Mouse (Mus musculus) G1E-ER4 (cell line): ENCODE measurements around the gene Reps2. TPM values are rescaled to one million over a fixed set of nuclear protein-coding genes. Genes with fewer than 3 reads are reported as not detected.

Experiments used
- GATA1 ChIP-seq: IDR thresholded peaks from one replicate; pipeline ENCODE4 v1.8.0; 2012; ENCODE audit warnings: low read length, inconsistent platforms
- polyA plus RNA-seq: library from polyadenylated mRNA; stranded (reverse); fragments of >175 nt; gene quantifications from 2 replicates; pipeline ENCODE4 v1.2.3, GENCODE M21; 2012

Gene Reps2
- polyA plus RNA-seq, 1 experiment = 0.38 TPM

GRCm38 (mm10) chrX:162446678-162447318 lies 196.7 kb downstream of the Reps2 start:
- TF ChIP-seq GATA1 = no peak

- no peak for TF ChIP-seq GATA1
These were observed 200.1 kb downstream of the Reps2 start for GRCm38 (mm10) chrX:162443387-162443786.

DNA sequence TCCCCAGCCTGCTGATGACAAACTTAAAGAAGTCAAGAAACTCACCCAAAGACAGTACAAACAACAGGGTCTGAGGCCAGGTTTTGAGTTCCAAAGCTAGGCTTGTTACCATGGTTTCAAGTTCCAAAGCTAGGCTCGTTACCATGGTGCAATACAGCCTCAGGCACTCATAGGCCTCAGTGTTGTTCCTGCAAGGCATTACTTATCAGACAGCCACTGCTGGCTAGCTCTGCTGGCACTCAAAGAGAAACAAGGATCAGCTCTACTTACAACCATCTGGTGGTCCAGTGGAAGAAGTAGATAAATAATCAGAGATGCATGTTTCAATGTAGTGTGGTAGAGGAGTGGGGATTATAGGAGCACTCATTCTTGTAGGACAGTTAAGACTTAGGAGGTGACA lies 200.5 kb downstream of the Reps2 start:
- TF ChIP-seq GATA1 = no peak

- TF ChIP-seq GATA1 = no peak
These were observed 210.5 kb downstream of the Reps2 start for GRCm38 (mm10) chrX:162432776-162433543.

DNA sequence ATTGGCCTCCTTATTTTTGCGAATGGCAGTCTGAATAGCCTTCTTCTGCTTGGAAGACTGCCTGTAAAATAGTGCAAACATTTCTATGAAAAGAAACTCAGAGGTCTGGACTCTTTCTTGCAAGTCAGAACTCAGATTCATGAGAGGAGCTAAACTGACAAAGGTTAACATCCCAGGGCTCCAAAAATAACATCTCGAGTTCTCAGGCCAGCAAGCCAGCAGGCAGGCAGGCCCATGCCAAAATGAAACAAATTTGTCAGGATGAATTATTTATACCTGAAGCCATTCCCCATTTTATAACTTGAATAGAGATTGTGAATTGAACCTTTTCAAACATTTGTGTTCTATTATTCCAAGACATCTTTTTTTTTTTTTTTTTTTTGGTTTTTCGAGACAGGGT lies 215.8 kb downstream of the Reps2 start:
- TF ChIP-seq GATA1 = no peak

- TF ChIP-seq GATA1 = no peak
These were observed 224.0 kb downstream of the Reps2 start for GRCm38 (mm10) chrX:162419431-162419830.

DNA sequence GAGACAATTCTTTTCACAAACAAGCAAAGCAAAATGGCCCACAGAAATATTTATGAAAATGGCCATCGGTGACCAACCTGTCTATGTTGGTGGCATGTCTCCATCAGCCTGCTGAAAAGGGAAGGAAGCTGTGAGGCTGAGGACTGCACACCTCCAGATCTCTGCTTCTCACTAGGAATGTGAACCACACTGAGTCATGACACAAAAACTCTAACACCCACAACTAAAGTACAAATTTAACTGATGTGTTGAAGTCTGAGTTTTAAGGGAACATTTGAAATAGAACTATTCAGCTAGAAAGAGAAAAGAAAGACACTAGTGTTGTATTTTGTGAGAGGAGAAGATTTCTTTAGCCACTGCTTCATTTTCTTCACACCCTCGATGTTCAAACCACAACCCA lies 230.3 kb downstream of the Reps2 start:
- no peak for TF ChIP-seq GATA1

GRCm38 (mm10) chrX:162407291-162407690 lies 236.2 kb downstream of the Reps2 start:
- no peak for TF ChIP-seq GATA1

DNA sequence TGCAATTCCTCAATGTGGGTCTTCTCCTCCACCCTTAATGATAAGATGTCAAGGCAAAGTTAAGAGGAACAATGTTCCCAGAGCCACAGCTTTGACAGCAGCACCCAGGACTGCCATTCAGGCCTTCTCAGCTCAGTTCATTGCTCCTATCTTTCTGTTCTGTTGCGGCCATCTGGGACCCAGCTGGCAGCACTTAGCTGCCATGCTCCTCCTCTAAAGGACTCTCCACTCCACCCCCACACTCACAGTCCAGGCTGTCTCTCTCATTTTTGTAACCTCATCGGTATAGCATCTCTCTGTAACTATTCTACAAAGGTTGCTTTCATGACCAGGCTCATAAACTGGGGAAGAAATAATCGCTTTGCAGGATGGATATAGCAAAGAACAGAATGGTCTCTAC lies 241.0 kb downstream of the Reps2 start:
- no peak for TF ChIP-seq GATA1

- TF ChIP-seq GATA1 = no peak
These were observed 262.7 kb downstream of the Reps2 start for GRCm38 (mm10) chrX:162380730-162381129.

DNA sequence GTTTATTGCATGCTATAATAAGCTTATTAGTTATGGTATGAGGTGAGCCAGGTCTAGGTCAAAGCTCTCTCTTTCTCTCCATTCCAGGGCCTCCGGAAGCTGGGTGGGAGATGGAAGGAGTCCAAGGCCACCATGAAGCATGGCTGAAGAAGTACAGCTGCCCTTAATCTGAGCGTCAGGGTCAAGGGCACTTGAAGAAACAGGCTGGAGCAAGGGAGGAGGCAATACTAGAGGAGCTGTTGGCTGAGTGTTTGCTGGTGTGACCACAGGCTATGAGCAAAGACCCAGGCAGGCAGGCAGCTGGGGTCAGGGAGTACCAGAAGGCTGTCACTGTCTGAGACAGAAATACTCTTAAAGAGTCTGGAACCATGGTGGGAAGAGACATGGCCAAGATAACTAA lies 280.2 kb downstream of the Reps2 start:
- TF ChIP-seq GATA1 = no peak

Other genes with a start within 250 kb of the Reps2 start
- gene Rbbp7, start 116.8 kb upstream of the Reps2 start, polyA plus RNA-seq = 191 and 322 TPM in 2 replicates
- 4.3 and 7.7 TPM in 2 replicates for gene Txlng, start 185.8 kb upstream of the Reps2 start, polyA plus RNA-seq
- 5.2 and 8.5 TPM in 2 replicates for gene Syap1, start 244.8 kb upstream of the Reps2 start, polyA plus RNA-seq